In the genomic region with DNA sequence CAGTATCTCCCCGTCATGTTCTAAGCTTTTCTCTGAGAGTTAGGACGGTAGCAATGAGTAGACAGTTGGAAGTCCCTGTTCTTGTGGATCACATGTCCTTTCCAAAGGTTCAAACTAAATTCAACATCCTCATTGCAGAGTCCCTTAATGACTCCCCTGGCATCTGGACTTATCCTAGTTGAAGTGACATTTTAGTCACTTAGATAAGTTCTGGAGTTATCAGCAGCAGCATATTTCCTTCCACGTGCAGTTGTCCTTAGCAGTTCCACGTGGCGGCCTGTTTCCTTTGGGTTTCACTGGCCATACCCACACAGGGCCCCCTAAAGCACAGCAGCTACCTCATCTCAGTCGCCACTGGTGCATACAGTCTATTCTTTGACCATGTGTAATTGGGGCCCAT, we compare ENCODE assay signal across 30 mouse cellular contexts.
DNase-seq lines count a peak whose midpoint lies in the region; ATAC-seq lines count a peak whose summit lies in the region.
"Had no signal": no experiment of that assay in that cellular context is flagged by ENCODE, and none has a peak within 500 bp of the region (broad histone marks: within the 10 kb centered on the region; RNA-seq: fewer than 3 reads in every experiment).

No protein-coding gene starts in this region.

- 14% methylated on average over 6 of the region's 6 CpGs for WGBS in liver, embryonic 15.5 days (ENCODE audit: insufficient replicate concordance)

- intact Hi-C loops in gastrocnemius, postnatal 14 days (cut with DNase I; ENCODE audit: low total_unique reads) = no loop called here

- H3K36me3 ChIP-seq in liver, embryonic 15.5 days (replicated peaks) = 0 out of 2 replicates have a peak, but pooled peaks cover 3% of the 10 kb centered on the region
- H3K36me3 ChIP-seq: hindbrain, embryonic 13.5 days; lung, embryonic 15.5 days; midbrain, embryonic 10.5 days; midbrain, embryonic 15.5 days; stomach, embryonic 15.5 days had no signal

- no peak overlapping the region for H3K4me2 ChIP-seq in liver, embryonic 15.5 days
- H3K4me2 ChIP-seq: heart, embryonic 11.5 days; hindbrain, embryonic 13.5 days; lung, embryonic 15.5 days; midbrain, embryonic 15.5 days; stomach, embryonic 15.5 days had no signal

- peaks cover 30% of the 10 kb centered on the region for H3K4me1 ChIP-seq in liver, embryonic 15.5 days (replicated peaks)
- H3K4me1 ChIP-seq: lung, embryonic 15.5 days; midbrain, embryonic 15.5 days; stomach, embryonic 15.5 days had no signal

- H3K9me3 ChIP-seq in liver, embryonic 15.5 days (replicated peaks) = no peaks in the 10 kb centered on the region
- H3K9me3 ChIP-seq: G1E; hindbrain, embryonic 13.5 days; lung, embryonic 15.5 days; midbrain, embryonic 10.5 days; midbrain, embryonic 15.5 days; stomach, embryonic 15.5 days had no signal

- no peaks in the 10 kb centered on the region for H3K27me3 ChIP-seq in liver, embryonic 15.5 days
- H3K27me3 ChIP-seq: hindbrain, embryonic 13.5 days; lung, embryonic 15.5 days; midbrain, embryonic 15.5 days; stomach, embryonic 15.5 days had no signal

- H3K4me3 ChIP-seq in liver, embryonic 15.5 days (replicated peaks) = no peak overlapping the region
- H3K4me3 ChIP-seq: erythroblast, embryonic 14.5 days; gastrocnemius, adult 2 months; hindbrain, embryonic 13.5 days; lung, embryonic 15.5 days; midbrain, embryonic 10.5 days; midbrain, embryonic 15.5 days; stomach, embryonic 15.5 days had no signal

- ATAC-seq in liver, embryonic 15.5 days (ENCODE audit: insufficient read depth) = peak; percentile 44; the same call in 1 of the 2 replicates
- ATAC-seq: forebrain, embryonic 16.5 days; intestine, embryonic 16.5 days; midbrain, embryonic 15.5 days had no signal

- no peak overlapping the region for H3K27ac ChIP-seq in liver, embryonic 15.5 days (replicated peaks)
- H3K27ac ChIP-seq: gastrocnemius, adult 2 months; hindbrain, embryonic 13.5 days; lung, embryonic 15.5 days; midbrain, embryonic 10.5 days; midbrain, embryonic 15.5 days; stomach, embryonic 15.5 days had no signal

- peak; percentile 61 for DNase-seq in heart, adult 11 months
- DNase-seq in heart, adult 9 months (ENCODE audit: low spot score in 2 of 2) = no peak
- DNase-seq in 416B (ENCODE audit: low read depth) (peak; percentile 82), liver (peak; percentile 46)
- DNase-seq in gastrocnemius, postnatal 14 days = no peak
- DNase-seq in right cerebral cortex, adult 2 months (ENCODE audit: low spot score in 2 of 2) = no peak
- no peak for DNase-seq in spleen, postnatal 14 days (ENCODE audit: low spot score in 2 of 2)
- DNase-seq: cerebellum, adult 11 months; cerebellum, adult 9-10 months; gastrocnemius, adult 2 months; heart, postnatal 4 days; kidney, adult 8-10 months; kidney, postnatal 10 days; layer of hippocampus, postnatal 36 days; left cerebral cortex, postnatal 4 days; lung, postnatal 36 days; right cerebral cortex, postnatal 14 days; thymus, adult 18-20 months; thymus, postnatal 25 days had no signal

- no peak overlapping the region for H3K9ac ChIP-seq in liver, embryonic 15.5 days
- H3K9ac ChIP-seq: hindbrain, embryonic 13.5 days; lung, embryonic 15.5 days; midbrain, embryonic 15.5 days; stomach, embryonic 15.5 days had no signal

Comparison
In these comparisons a context has a peak if more than half of its experiments do, and no peak if none do; other contexts are left out.
1. DNase-seq: peak in heart, adult 11 months (single experiment), 416B (single experiment) and liver (single experiment); none in heart, adult 9 months (0 of 2), gastrocnemius, postnatal 14 days (single experiment), right cerebral cortex, adult 2 months (0 of 2) and spleen, postnatal 14 days (0 of 2).